Mouse (Mus musculus) bone marrow, adult 2 months (tissue): ENCODE measurements at regions not wholly inside any gene's neighbourhood (a gene's known extent, or its start where the extent isn't known, plus 50 kb on each side); places are given as distances from the start of the nearest gene placed in this dataset.

ENCODE experiments used
- CTCF ChIP-seq: fragments of 200-500 bp; IDR thresholded peaks from 2 replicates; pipeline ENCODE4 v1.5.1; 2011; ENCODE audit warnings: low read length, control low read depth; ENCODE audit not compliant: control insufficient read depth, insufficient read depth
- POLR2A ChIP-seq: fragments of 200-500 bp; IDR thresholded peaks from 2 replicates; pipeline ENCODE4 v1.6.1; 2011; ENCODE audit warnings: low read depth, mild to moderate bottlenecking, control low read depth, low read length, borderline replicate concordance; ENCODE audit not compliant: control insufficient read depth

GRCm38 (mm10) chr15:59804821-59805220 is 211.6 kb downstream of the 4933412E24Rik start:
- TF ChIP-seq POLR2A = no peak
- TF ChIP-seq CTCF = no peak
